9 mouse cellular contexts compared by ENCODE assay signal in genomic region chr1:180335513-180336375, GRCm38 (mm10). TPM values are rescaled to one million over a fixed set of nuclear protein-coding genes. Genes with fewer than 3 reads are reported as not detected.
A peak's percentile ranks its signal among the peaks of the same experiment; 100 is the strongest.
DNase-seq lines count a peak whose midpoint lies in the region; ATAC-seq and TF ChIP-seq lines count a peak whose summit lies in the region.
"Had no signal": no experiment of that assay in that cellular context is flagged by ENCODE, and none has a peak within 500 bp of the region (broad histone marks: within the 10 kb centered on the region; RNA-seq: fewer than 3 reads in every experiment).

No protein-coding gene starts in this region.

- peak overlapping the region; percentile 82 for H3K4me2 ChIP-seq in intestine, embryonic 14.5 days (ENCODE audit: low read length)
- peak overlapping the region; percentile 100 for H3K4me2 ChIP-seq in neural tube, embryonic 15.5 days

- ATAC-seq in intestine, embryonic 14.5 days (replicated peaks; ENCODE audit: low FRiP score, low TSS enrichment, low read depth): no peak
- ATAC-seq in neural tube, embryonic 15.5 days (ENCODE audit: low FRiP score): no peak

- H3K4me1 ChIP-seq in lung, adult 2 months (ENCODE audit: control insufficient read depth, insufficient read depth, low read length): peaks cover 24% of the 10 kb centered on the region
- H3K4me1 ChIP-seq in bone marrow macrophage, adult 2 months (ENCODE audit: control insufficient read depth, insufficient read depth, low read length): peaks cover 48% of the 10 kb centered on the region
- peaks cover 27% of the 10 kb centered on the region for H3K4me1 ChIP-seq in intestine, embryonic 14.5 days (replicated peaks; ENCODE audit: control insufficient read depth, insufficient read depth, low read length)
- H3K4me1 ChIP-seq in neural tube, embryonic 15.5 days: peaks cover 50% of the 10 kb centered on the region

- WGBS in lung, adult 2 months: 50% methylated on average over 12 of the region's 12 CpGs
- WGBS in intestine, embryonic 14.5 days: 76% methylated on average over 12 of the region's 12 CpGs
- WGBS in neural tube, embryonic 15.5 days: 77% methylated on average over 12 of the region's 12 CpGs

- H3K27ac ChIP-seq in bone marrow macrophage, adult 2 months (ENCODE audit: insufficient read depth, low read depth, low read length): no peak overlapping the region
- H3K27ac ChIP-seq in intestine, embryonic 14.5 days (ENCODE audit: low read depth): no peak overlapping the region
- H3K27ac ChIP-seq in neural tube, embryonic 15.5 days (replicated peaks): no peak overlapping the region

- peak overlapping the region; percentile 50 for H3K4me3 ChIP-seq in lung, adult 2 months (replicated peaks; ENCODE audit: extremely low read depth, low read depth, low read length)
- H3K4me3 ChIP-seq in bone marrow macrophage, adult 2 months (ENCODE audit: insufficient read depth, low read length): 0 out of 2 replicates have a peak overlapping the region, but pooled peaks have one; percentile 3
- H3K4me3 ChIP-seq in intestine, embryonic 14.5 days (ENCODE audit: low read depth, low read length): no peak overlapping the region
- H3K4me3 ChIP-seq in neural tube, embryonic 15.5 days (replicated peaks): peak overlapping the region; percentile 9; the same call in 1 of the 2 replicates

- peaks cover 22% of the 10 kb centered on the region for H3K36me3 ChIP-seq in intestine, embryonic 14.5 days (ENCODE audit: control insufficient read depth, insufficient read depth, low read length)
- no peaks in the 10 kb centered on the region for H3K36me3 ChIP-seq in neural tube, embryonic 15.5 days

- no peak for DNase-seq in lung, adult 2 months
- DNase-seq in lung, postnatal 36 days: no peak
- no peak for DNase-seq in intestine, embryonic 14.5 days (ENCODE audit: low spot score)
- no peak for DNase-seq in frontal cortex, adult 2 months (ENCODE audit: extremely low spot score in 1 of 2, low spot score in 1 of 2)
- DNase-seq in spleen, adult 12 weeks (ENCODE audit: low spot score): no peak
- DNase-seq: cerebellum, postnatal 36 days; lung, adult 18-20 months had no signal

- H3K9ac ChIP-seq in intestine, embryonic 14.5 days (ENCODE audit: low read length): no peak overlapping the region
- H3K9ac ChIP-seq in neural tube, embryonic 15.5 days (replicated peaks): no peak overlapping the region

- H3K27me3 ChIP-seq in intestine, embryonic 14.5 days (replicated peaks; ENCODE audit: control insufficient read depth, insufficient read depth, low read length): no peaks in the 10 kb centered on the region
- H3K27me3 ChIP-seq in neural tube, embryonic 15.5 days (replicated peaks): peaks cover 20% of the 10 kb centered on the region

- no peak for TF ChIP-seq POLR2A in lung, adult 2 months (IDR thresholded peaks at IDR 0.05; ENCODE audit: borderline replicate concordance, extremely low read depth, low read depth, low read length)
- no peak for TF ChIP-seq POLR2A in bone marrow macrophage, adult 2 months (IDR thresholded peaks at IDR 0.05; ENCODE audit: borderline replicate concordance, low read depth, low read length)

- H3K9me3 ChIP-seq in intestine, embryonic 14.5 days (ENCODE audit: control insufficient read depth, low read length): no peaks in the 10 kb centered on the region
- no peaks in the 10 kb centered on the region for H3K9me3 ChIP-seq in neural tube, embryonic 15.5 days (replicated peaks)

- no peak for TF ChIP-seq CTCF in lung, adult 2 months (IDR thresholded peaks at IDR 0.05; ENCODE audit: insufficient read depth, low read length)
- no peak for TF ChIP-seq CTCF in bone marrow macrophage, adult 2 months (IDR thresholded peaks at IDR 0.05; ENCODE audit: low read depth, low read length)

RNA-seq across cellular contexts. Expression of gene Itpkb, which starts 5.5 kb away (rescaled TPM):
- 51.3 and 55.6 TPM in 2 replicates for polyA plus RNA-seq in lung, adult 2 months (2012; rRNA removed)
- polyA plus RNA-seq in bone marrow macrophage, adult 2 months (2012; ENCODE audit: insufficient read depth, insufficient read length, missing spikeins): 24.4 and 28.6 TPM in 2 replicates
- polyA plus RNA-seq in intestine, embryonic 14.5 days (2014; fragmentation: Nextera tagmentation; extraction: Ambion mirVana): 6.7 and 8.3 TPM in 2 replicates
- 4.1 and 5.3 TPM in 2 replicates for polyA plus RNA-seq in neural tube, embryonic 15.5 days (2015; fragmentation: Nextera tagmentation; extraction: Ambion mirVana)
- polyA plus RNA-seq in frontal cortex, adult 2 months (2012; rRNA removed): 8.9 and 9.2 TPM in 2 replicates
